Mouse (Mus musculus): ENCODE measurements around the gene Emp3. TPM values are rescaled to one million over a fixed set of nuclear protein-coding genes. Genes with fewer than 3 reads are reported as not detected.

The Emp3 gene
- polyA plus RNA-seq, 1 experiment from 2014 or later, result 57.7 TPM

- H3K9ac ChIP-seq (replicated peaks), result no peak overlapping the region
Observed at GRCm38 (mm10) chr7:45921950-45922600, 871 bp upstream of the Emp3 start.

GRCm38 (mm10) chr7:45920583-45921241 lies 492 bp downstream of the Emp3 start:
- WGBS (ENCODE audit: insufficient replicate concordance), result 19% methylated on average over 9 of the region's 9 CpGs
- TF ChIP-seq EP300 (IDR thresholded peaks at IDR 0.05; ENCODE audit: low read depth), result no peak
- TF ChIP-seq CTCF (IDR thresholded peaks at IDR 0.05; ENCODE audit: low read depth), result no peak
- peak overlapping the region; percentile 56 for H3K4me3 ChIP-seq (ENCODE audit: low read depth, low read length)
- ATAC-seq (no peak), DNase-seq (no peak)
- H3K4me1 ChIP-seq (ENCODE audit: insufficient read depth), result peaks cover 59% of the 10 kb centered on the region
- peaks cover 14% of the 10 kb centered on the region for H3K36me3 ChIP-seq (replicated peaks; ENCODE audit: insufficient read depth, low read length)
- no peaks in the 10 kb centered on the region for H3K9me3 ChIP-seq (ENCODE audit: low read length)
- no peaks in the 10 kb centered on the region for H3K27me3 ChIP-seq (ENCODE audit: insufficient read depth, low read length)
- peak overlapping the region; percentile 85 for H3K27ac ChIP-seq (ENCODE audit: low read depth)
- peak overlapping the region; percentile 77 for H3K4me2 ChIP-seq (ENCODE audit: low read depth, low read length)
- H3K9ac ChIP-seq (replicated peaks), result peak overlapping the region; percentile 72

More at GRCm38 (mm10) chr7:45921950-45922600, 871 bp upstream of the Emp3 start:
- DNase-seq (no peak), ATAC-seq (no peak)
- Histone ChIP-seq H3K4me3 (ENCODE audit: low read depth, low read length) (no peak overlapping the region), H3K4me1 (ENCODE audit: insufficient read depth) (peaks cover 53% of the 10 kb centered on the region), H3K27me3 (ENCODE audit: insufficient read depth, low read length) (no peaks in the 10 kb centered on the region), H3K4me2 (ENCODE audit: low read depth, low read length) (peak overlapping the region; percentile 86), H3K36me3 (replicated peaks; ENCODE audit: insufficient read depth, low read length) (peaks cover 13% of the 10 kb centered on the region), H3K27ac (ENCODE audit: low read depth) (peak overlapping the region; percentile 88), H3K9me3 (ENCODE audit: low read length) (no peaks in the 10 kb centered on the region)
- WGBS (ENCODE audit: insufficient replicate concordance), result 59% methylated on average over 12 of the region's 12 CpGs
- no peak for TF ChIP-seq EP300 (IDR thresholded peaks at IDR 0.05; ENCODE audit: low read depth)
- no peak for TF ChIP-seq CTCF (IDR thresholded peaks at IDR 0.05; ENCODE audit: low read depth)

GRCm38 (mm10) chr7:45919761-45920160 lies 1.4 kb downstream of the Emp3 start:
- DNase-seq (no peak), ATAC-seq (no peak)
- Histone ChIP-seq H3K4me3 (ENCODE audit: low read depth, low read length) (peak overlapping the region; percentile 56), H3K36me3 (replicated peaks; ENCODE audit: insufficient read depth, low read length) (peaks cover 16% of the 10 kb centered on the region), H3K27me3 (ENCODE audit: insufficient read depth, low read length) (no peaks in the 10 kb centered on the region), H3K9ac (replicated peaks) (peak overlapping the region; percentile 72; the same call in 1 of the 2 replicates), H3K9me3 (ENCODE audit: low read length) (no peaks in the 10 kb centered on the region), H3K27ac (ENCODE audit: low read depth) (peak overlapping the region; percentile 85), H3K4me1 (ENCODE audit: insufficient read depth) (peaks cover 59% of the 10 kb centered on the region), H3K4me2 (ENCODE audit: low read depth, low read length) (peak overlapping the region; percentile 77)
- TF ChIP-seq CTCF (IDR thresholded peaks at IDR 0.05; ENCODE audit: low read depth) (no peak), EP300 (IDR thresholded peaks at IDR 0.05; ENCODE audit: low read depth) (no peak)
- 46% methylated on average over 4 of the region's 4 CpGs for WGBS (ENCODE audit: insufficient replicate concordance)

- DNase-seq (no peak), ATAC-seq (no peak)
- peak overlapping the region; percentile 77 for H3K4me2 ChIP-seq (ENCODE audit: low read depth, low read length)
- TF ChIP-seq EP300 (IDR thresholded peaks at IDR 0.05; ENCODE audit: low read depth), result no peak
- TF ChIP-seq CTCF (IDR thresholded peaks at IDR 0.05; ENCODE audit: low read depth), result peak; percentile 72
- H3K27me3 ChIP-seq (ENCODE audit: insufficient read depth, low read length), result no peaks in the 10 kb centered on the region
- H3K9me3 ChIP-seq (ENCODE audit: low read length), result no peaks in the 10 kb centered on the region
- H3K27ac ChIP-seq (ENCODE audit: low read depth), result 0 out of 2 replicates have a peak overlapping the region, but pooled peaks have one; percentile 22
- H3K4me3 ChIP-seq (ENCODE audit: low read depth, low read length), result no peak overlapping the region
- peaks cover 16% of the 10 kb centered on the region for H3K36me3 ChIP-seq (replicated peaks; ENCODE audit: insufficient read depth, low read length)
- H3K9ac ChIP-seq (replicated peaks), result no peak overlapping the region
- 72% methylated on average over 14 of the region's 14 CpGs for WGBS (ENCODE audit: insufficient replicate concordance)
- H3K4me1 ChIP-seq (ENCODE audit: insufficient read depth), result peaks cover 59% of the 10 kb centered on the region
Observed at GRCm38 (mm10) chr7:45919083-45919671, 2.0 kb downstream of the Emp3 start.

- Histone ChIP-seq H3K36me3 (replicated peaks; ENCODE audit: insufficient read depth, low read length) (peaks cover 16% of the 10 kb centered on the region), H3K27me3 (ENCODE audit: insufficient read depth, low read length) (no peaks in the 10 kb centered on the region), H3K9me3 (ENCODE audit: low read length) (no peaks in the 10 kb centered on the region), H3K27ac (ENCODE audit: low read depth) (peak overlapping the region; percentile 59), H3K4me3 (ENCODE audit: low read depth, low read length) (no peak overlapping the region), H3K4me2 (ENCODE audit: low read depth, low read length) (no peak overlapping the region), H3K4me1 (ENCODE audit: insufficient read depth) (peaks cover 51% of the 10 kb centered on the region), H3K9ac (replicated peaks) (no peak overlapping the region)
- DNase-seq (no peak), ATAC-seq (no peak)
- WGBS (ENCODE audit: insufficient replicate concordance), result 86% methylated on average over 15 of the region's 15 CpGs
- TF ChIP-seq CTCF (IDR thresholded peaks at IDR 0.05; ENCODE audit: low read depth) (no peak), EP300 (IDR thresholded peaks at IDR 0.05; ENCODE audit: low read depth) (no peak)
Observed at GRCm38 (mm10) chr7:45917926-45918325, 3.3 kb downstream of the Emp3 start.

Data from liver, postnatal 0 days (tissue).